Mouse (Mus musculus) ES-Bruce4 (cell line): ENCODE measurements around the gene Pkmyt1. TPM values are rescaled to one million over a fixed set of nuclear protein-coding genes. Genes with fewer than 3 reads are reported as not detected.
A peak's percentile ranks its signal among the peaks of the same experiment; 100 is the strongest.
"Not testable (repeated sequence)": the region's sequence is repeated elsewhere in the genome, so short reads cannot be mapped to it uniquely, and the experiment has no call there.

Experiments used
- H3K27ac ChIP-seq: 2 replicates; pipeline ENCODE4 v1.5.1; 2012; ENCODE audit warnings: low read length, inconsistent platforms; ENCODE audit not compliant: insufficient read depth
- H3K27me3 ChIP-seq: 2 replicates; pipeline ENCODE4 v1.6.1; 2012; ENCODE audit warnings: mild to moderate bottlenecking, low read length, inconsistent platforms; ENCODE audit not compliant: control insufficient read depth, poor library complexity, insufficient read depth, severe bottlenecking
- H3K36me3 ChIP-seq: 2 replicates; pipeline ENCODE4 v1.6.1; 2012; ENCODE audit warnings: inconsistent platforms, mild to moderate bottlenecking, low read length, moderate library complexity; ENCODE audit not compliant: control insufficient read depth, poor library complexity, insufficient read depth, severe bottlenecking
- H3K4me1 ChIP-seq: one replicate; pipeline ENCODE4 v1.8.1; 2011; ENCODE audit warnings: low read length; ENCODE audit not compliant: control insufficient read depth, insufficient read depth
- H3K4me3 ChIP-seq: 2 replicates; pipeline ENCODE4 v1.5.1; 2011; ENCODE audit warnings: low read depth, mild to moderate bottlenecking, low read length
- H3K9ac ChIP-seq: 2 replicates; pipeline ENCODE4 v1.6.1; 2012; ENCODE audit warnings: low read depth, mild to moderate bottlenecking, inconsistent platforms; ENCODE audit not compliant: poor library complexity, severe bottlenecking
- H3K9me3 ChIP-seq: replicated peaks from 2 replicates; pipeline ENCODE4 v1.6.1; 2012; ENCODE audit warnings: mild to moderate bottlenecking, low read length, inconsistent platforms; ENCODE audit not compliant: control insufficient read depth, poor library complexity, insufficient read depth, severe bottlenecking
- CTCF ChIP-seq: IDR thresholded peaks from one replicate; pipeline ENCODE4 v1.8.1; 2011; ENCODE audit warnings: low read depth, low read length
- EP300 ChIP-seq: IDR thresholded peaks from 2 replicates; pipeline ENCODE4 v1.6.1; 2011; ENCODE audit warnings: low read depth, low read length; ENCODE audit not compliant: insufficient read depth
- POLR2A ChIP-seq: IDR thresholded peaks from one replicate; pipeline ENCODE4 v1.8.1; 2011; ENCODE audit warnings: low read length; ENCODE audit not compliant: insufficient read depth
- polyA plus RNA-seq: library from polyadenylated mRNA; stranded (reverse); fragments of >200 nt; gene quantifications from 2 replicates; pipeline ENCODE4 v1.2.4, GENCODE M21; 2011; ENCODE audit warnings: low read depth; ENCODE audit not compliant: missing spikeins, insufficient read depth, insufficient read length

Gene Pkmyt1
- polyA plus RNA-seq, 1 experiment, result 26.5 TPM

DNA sequence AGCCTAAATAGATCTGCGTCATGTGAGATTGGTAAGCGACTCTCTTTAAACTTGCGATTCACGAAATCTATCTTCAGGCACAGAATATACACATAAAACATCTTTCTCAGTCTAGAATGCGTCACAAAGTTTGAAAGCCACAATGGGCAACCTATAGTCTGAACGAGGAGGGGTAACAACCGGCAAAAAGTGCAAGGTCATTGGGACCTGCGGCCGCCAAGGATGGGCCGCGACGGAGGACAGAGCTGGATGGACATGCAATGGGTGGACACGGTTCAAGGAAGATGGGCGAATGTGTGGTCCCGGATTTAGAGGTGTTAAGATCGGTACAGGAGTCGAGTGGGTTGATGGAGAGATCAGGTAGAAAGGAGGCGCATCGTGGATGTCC, 44.8 kb downstream of the Pkmyt1 start:
- Histone ChIP-seq H3K9me3 (no peaks in the 10 kb centered on the region), H3K4me1 (no peaks in the 10 kb centered on the region), H3K9ac (peak overlapping the region; percentile 77), H3K27me3 (no peaks in the 10 kb centered on the region), H3K27ac (no peak overlapping the region), H3K36me3 (no peaks in the 10 kb centered on the region), H3K4me3 (peak overlapping the region; percentile 82)
- TF ChIP-seq CTCF (no peak), POLR2A (no peak), EP300 (no peak)

DNA sequence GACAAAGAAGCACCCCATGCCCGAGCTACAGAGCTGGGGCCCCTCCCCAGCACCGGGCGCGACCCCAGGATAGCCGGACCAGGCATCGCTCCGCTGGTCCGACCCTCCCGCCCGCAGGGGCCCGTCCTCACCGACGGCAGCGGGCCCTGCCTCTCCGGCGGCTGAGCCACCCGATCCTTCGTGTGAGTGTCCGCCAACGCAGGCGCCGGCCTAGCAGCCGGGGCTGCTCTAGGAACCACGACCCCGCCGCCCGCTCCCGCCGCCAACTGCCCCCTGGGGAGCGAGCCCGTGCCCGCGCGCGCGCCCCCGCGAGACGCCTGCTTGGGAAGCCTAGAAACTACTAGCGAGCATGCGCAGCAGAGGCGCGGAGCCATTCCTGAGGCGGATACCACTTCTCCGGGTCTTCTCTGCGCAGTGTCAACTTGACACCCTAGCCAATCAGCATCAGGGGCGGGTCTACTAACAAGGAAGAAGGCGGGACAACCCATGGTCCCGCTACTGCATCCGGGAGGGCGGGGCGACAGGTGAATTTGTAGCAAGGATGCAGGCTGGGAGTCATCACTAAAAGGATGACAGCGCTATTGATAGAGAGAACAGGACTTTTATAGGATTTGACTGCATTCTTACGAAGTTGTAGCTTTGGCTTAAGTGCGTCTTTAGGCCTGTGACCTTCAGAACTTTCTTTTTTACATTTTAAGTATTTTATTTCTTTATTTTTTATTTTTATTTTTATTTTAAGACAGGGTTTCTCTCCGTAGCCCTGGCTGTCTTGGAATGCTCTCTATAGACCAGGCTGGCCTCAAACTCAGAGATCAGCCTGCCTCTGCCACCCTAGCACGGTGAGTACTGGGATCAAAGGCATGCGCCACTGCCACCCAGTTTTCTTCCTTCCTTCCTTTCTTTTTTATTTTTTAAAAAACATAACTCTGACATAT, 45.4 kb downstream of the Pkmyt1 start, which contains the start of gene Flywch1:
Gene Flywch1, minus strand, starts transcription at position 319 of the 935 bp plus-strand sequence.
- Histone ChIP-seq H3K4me1 (no peaks in the 10 kb centered on the region), H3K27ac (no peak within 1 kb of the TSS), H3K4me3 (peak within 1 kb of the TSS; percentile 82), H3K36me3 (no peaks in the 10 kb centered on the region), H3K9ac (peak within 1 kb of the TSS; percentile 77), H3K27me3 (no peaks in the 10 kb centered on the region), H3K9me3 (no peaks in the 10 kb centered on the region)
- TF ChIP-seq CTCF, result no peak
- peak; percentile 75; the same call in 1 of the 2 replicates for TF ChIP-seq EP300
- TF ChIP-seq POLR2A, result no peak

DNA sequence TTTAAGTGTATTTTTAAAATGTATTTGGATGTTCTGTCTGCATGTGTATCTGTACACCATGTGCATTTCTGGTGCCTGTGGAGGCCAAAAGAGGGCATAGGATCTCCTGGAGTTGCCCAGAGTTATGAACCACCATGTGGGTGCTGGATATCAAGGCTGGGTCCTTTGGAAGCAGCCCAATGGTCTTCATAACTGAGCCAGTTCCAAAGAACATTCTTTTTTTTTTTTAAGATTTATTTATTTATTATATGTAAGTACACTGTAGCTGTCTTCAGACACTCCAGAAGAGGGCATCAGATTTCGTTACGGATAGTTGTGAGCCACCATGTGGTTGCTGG, 46.1 kb downstream of the Pkmyt1 start:
- not testable (repeated sequence) for H3K36me3 ChIP-seq, H3K4me1 ChIP-seq, H3K4me3 ChIP-seq

DNA sequence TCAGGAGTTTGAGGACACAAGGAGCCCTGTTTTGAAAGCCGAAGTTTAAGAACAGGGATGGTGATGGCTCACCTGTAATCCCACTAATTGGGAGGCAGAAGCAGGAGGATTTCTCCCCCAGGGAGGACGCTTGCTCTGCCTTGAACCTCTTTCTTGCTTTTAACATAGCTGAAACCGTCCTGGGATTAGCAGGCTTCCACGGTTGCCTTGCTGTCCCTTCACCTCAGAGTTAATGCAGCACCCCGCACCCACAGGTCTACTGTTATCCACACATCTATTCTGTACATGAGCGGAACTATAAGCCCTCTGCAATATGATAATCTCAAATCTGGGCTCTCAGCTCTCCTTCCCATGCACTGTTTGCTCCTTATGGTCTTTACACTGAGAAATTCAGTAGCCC, 47.5 kb downstream of the Pkmyt1 start:
- no peak for TF ChIP-seq CTCF
- no peak for TF ChIP-seq EP300
- TF ChIP-seq POLR2A, result no peak
- Histone ChIP-seq H3K27ac (no peak overlapping the region), H3K9ac (no peak overlapping the region), H3K4me3 (no peak overlapping the region), H3K4me1 (no peaks in the 10 kb centered on the region), H3K36me3 (no peaks in the 10 kb centered on the region), H3K27me3 (no peaks in the 10 kb centered on the region), H3K9me3 (no peaks in the 10 kb centered on the region)

More for the DNA sequence above, 46.1 kb downstream of the Pkmyt1 start:
- H3K9ac ChIP-seq, H3K27ac ChIP-seq, H3K27me3 ChIP-seq, H3K9me3 ChIP-seq: not testable (repeated sequence)

DNA sequence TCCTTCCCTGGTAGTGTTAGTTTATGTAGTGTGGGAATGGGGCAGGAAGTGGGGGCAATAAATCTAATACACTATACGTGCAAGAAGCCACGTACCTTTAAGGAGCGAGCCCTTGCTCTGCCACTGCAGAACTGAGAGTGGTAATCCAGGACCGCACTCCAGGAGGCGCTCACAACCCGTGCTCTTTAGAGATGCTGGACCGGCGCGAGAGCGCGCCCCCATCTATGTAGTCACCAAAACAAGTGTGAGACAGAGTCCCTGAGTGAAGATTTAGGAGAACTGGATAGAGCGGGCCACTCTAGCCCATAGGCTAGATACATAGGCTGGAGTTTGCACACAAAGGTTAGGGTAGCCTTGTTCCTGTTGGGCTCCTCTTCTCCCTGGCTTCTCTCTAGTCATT, 48.0 kb downstream of the Pkmyt1 start:
- H3K27me3 ChIP-seq, result no peaks in the 10 kb centered on the region
- no peak overlapping the region for H3K27ac ChIP-seq
- H3K9me3 ChIP-seq, result no peaks in the 10 kb centered on the region
- H3K9ac ChIP-seq, result no peak overlapping the region
- H3K4me3 ChIP-seq, result no peak overlapping the region
- no peaks in the 10 kb centered on the region for H3K36me3 ChIP-seq
- no peaks in the 10 kb centered on the region for H3K4me1 ChIP-seq
- TF ChIP-seq POLR2A (no peak), CTCF (peak; percentile 91), EP300 (no peak)

DNA sequence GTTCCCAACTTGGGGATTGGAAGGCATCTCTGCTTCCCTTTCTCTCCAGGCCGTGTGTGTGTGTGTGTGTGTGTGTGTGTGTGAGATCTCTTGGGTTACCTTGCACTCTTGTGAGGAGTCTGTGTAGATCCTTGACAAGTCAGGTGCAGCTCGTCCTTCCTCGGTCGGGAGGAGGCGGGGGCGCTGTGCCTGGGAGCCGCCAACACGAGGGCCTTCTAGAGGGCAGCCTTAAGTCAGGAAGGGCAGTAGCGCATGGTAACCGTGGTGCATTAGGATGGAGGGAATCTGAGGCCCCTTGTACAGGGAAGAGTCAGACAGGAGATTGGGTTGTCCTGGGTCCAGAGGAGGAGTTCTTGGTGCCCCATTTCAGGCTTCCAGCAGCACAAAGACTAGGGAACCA, 50.1 kb downstream of the Pkmyt1 start:
- Histone ChIP-seq H3K9me3 (no peaks in the 10 kb centered on the region), H3K4me1 (no peaks in the 10 kb centered on the region), H3K27me3 (no peaks in the 10 kb centered on the region), H3K4me3 (no peak overlapping the region), H3K36me3 (no peaks in the 10 kb centered on the region), H3K9ac (no peak overlapping the region), H3K27ac (no peak overlapping the region)
- no peak for TF ChIP-seq POLR2A
- TF ChIP-seq EP300, result no peak
- no peak for TF ChIP-seq CTCF
